Mouse (Mus musculus) liver, adult 2 months (tissue): Measurements from ENCODE around the gene Tubal3. TPM values are rescaled to one million over a fixed set of nuclear protein-coding genes. Genes with fewer than 3 reads are reported as not detected.

ENCODE experiments used
- DNase-seq: peaks from one replicate; pipeline ENCODE4 v3.0.0-alpha.2; 2011; ENCODE audit warnings: low read depth, low spot score; ENCODE audit errors: extremely low read depth
- H3K27ac ChIP-seq: fragments of 200-500 bp; replicated peaks from 2 replicates; pipeline ENCODE4 v1.5.1; 2012; ENCODE audit warnings: low read depth, mild to moderate bottlenecking, control low read depth, inconsistent platforms, low read length; ENCODE audit not compliant: insufficient read depth
- H3K27me3 ChIP-seq: fragments of 200-500 bp; 2 replicates; pipeline ENCODE4 v1.6.1; 2012; ENCODE audit warnings: mild to moderate bottlenecking, moderate library complexity, low read length, inconsistent platforms; ENCODE audit not compliant: control insufficient read depth, insufficient read depth
- H3K36me3 ChIP-seq: fragments of 200-500 bp; 2 replicates; pipeline ENCODE4 v1.6.1; 2012; ENCODE audit warnings: low read length, inconsistent platforms; ENCODE audit not compliant: control insufficient read depth, insufficient read depth
- H3K4me1 ChIP-seq: fragments of 200-500 bp; 2 replicates; pipeline ENCODE4 v1.6.1; 2011; ENCODE audit warnings: low read length; ENCODE audit not compliant: control insufficient read depth, insufficient read depth
- H3K4me3 ChIP-seq: fragments of 200-500 bp; 2 replicates; pipeline ENCODE4 v1.5.1; 2011; ENCODE audit warnings: low read depth, mild to moderate bottlenecking, control low read depth, low read length, moderate library complexity; ENCODE audit not compliant: insufficient read depth
- H3K79me2 ChIP-seq: fragments of 200-500 bp; 2 replicates; pipeline ENCODE4 v1.6.1; 2012; ENCODE audit warnings: inconsistent platforms, mild to moderate bottlenecking, low read length, moderate library complexity; ENCODE audit not compliant: control insufficient read depth, insufficient read depth
- H3K9ac ChIP-seq: fragments of 200-500 bp; 2 replicates; pipeline ENCODE4 v1.6.1; 2012; ENCODE audit warnings: low read depth, mild to moderate bottlenecking, control low read depth, inconsistent platforms, low read length
- CTCF ChIP-seq: fragments of 200-500 bp; IDR thresholded peaks from 2 replicates; pipeline ENCODE4 v1.5.1; 2011; ENCODE audit warnings: low read depth, low read length, control low read depth
- POLR2A ChIP-seq: fragments of 200-500 bp; IDR thresholded peaks from 2 replicates; pipeline ENCODE4 v1.6.1; 2011; ENCODE audit warnings: low read length, control low read depth; ENCODE audit not compliant: insufficient read depth; ENCODE audit errors: extremely low read depth
- WGBS: fragments of 180-500 bp; shearing (Covaris S2); methylation state at CpG from one replicate; pipeline ENCODE4 v1.1.7; 2018; 5-methylcytosine and 5-hydroxymethylcytosine counted together
- polyA plus RNA-seq: library from polyadenylated mRNA; depleted of rRNA; stranded (reverse); fragments of >200 nt; gene quantifications from 2 replicates; pipeline ENCODE4 v1.2.3, GENCODE M21; 2012
- total RNA-seq: library from RNA; depleted of rRNA; stranded (reverse); fragments of >200 nt; gene quantifications from 2 replicates; pipeline ENCODE4 v1.2.3, GENCODE M21; 2014

Gene Tubal3
- total and polyA plus RNA-seq, 2 experiments: not detected

DNA sequence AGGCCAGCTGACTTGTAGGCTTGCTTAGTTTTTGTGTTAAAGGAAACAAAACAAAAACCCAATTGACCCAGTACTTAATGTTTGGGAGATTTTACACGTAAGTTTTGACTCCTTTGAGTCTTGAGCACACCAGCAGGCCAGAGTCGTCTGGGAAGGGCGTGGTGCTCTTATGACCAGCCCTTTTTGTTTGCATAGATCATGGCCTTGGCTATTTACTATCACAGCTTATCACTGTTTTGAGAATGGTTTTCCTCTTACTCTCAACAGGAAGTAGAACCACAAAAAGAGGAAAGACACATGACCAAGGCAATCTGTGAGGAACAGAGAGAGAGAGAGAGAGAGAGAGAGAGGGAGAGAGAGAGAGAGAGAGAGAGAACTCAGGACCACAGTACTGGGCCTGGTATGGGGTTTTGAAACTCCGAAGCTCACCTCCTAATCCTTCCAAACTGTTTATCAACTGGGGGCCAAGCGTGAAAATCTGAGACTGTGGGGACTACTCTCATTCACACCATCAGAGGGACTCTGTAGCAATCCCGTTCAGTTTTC, 10.8 kb upstream of the Tubal3 start:
- DNase-seq: no peak
- Histone ChIP-seq H3K79me2 (no peaks in the 10 kb centered on the region), H3K9ac (no peak overlapping the region), H3K36me3 (no peaks in the 10 kb centered on the region), H3K4me3 (no peak overlapping the region), H3K4me1 (peaks cover 1% of the 10 kb centered on the region; the same call in 1 of the 2 replicates), H3K27ac (no peak overlapping the region), H3K27me3 (no peaks in the 10 kb centered on the region)
- WGBS: 76% methylated on average over 6 of the region's 6 CpGs
- TF ChIP-seq POLR2A: no peak
- TF ChIP-seq CTCF: no peak

DNA sequence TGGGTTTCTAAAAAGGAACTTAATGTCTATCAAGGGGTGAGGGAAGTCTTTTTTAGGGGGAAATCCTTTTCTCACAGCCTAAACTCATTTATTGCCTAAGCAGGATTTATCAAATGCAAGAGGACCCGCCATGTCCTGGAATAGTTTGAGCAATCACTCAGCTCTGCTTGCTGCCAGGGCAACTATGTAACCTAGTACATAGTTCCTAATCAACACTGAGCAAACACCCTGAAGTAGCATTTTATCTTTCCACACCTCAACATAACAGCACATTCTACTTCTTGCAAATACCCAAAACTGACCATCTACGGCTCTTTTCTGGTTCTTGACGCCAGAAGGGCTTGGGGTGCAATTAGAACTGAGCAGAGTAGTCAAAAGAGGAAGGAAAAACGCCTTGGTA, 9.8 kb upstream of the Tubal3 start:
- H3K4me1 ChIP-seq: peaks cover 1% of the 10 kb centered on the region; the same call in 1 of the 2 replicates
- no peak overlapping the region for H3K4me3 ChIP-seq
- no peak overlapping the region for H3K9ac ChIP-seq
- H3K27ac ChIP-seq: no peak overlapping the region
- peak; percentile 22 for DNase-seq
- no peaks in the 10 kb centered on the region for H3K79me2 ChIP-seq
- H3K36me3 ChIP-seq: no peaks in the 10 kb centered on the region
- no peak for TF ChIP-seq CTCF
- TF ChIP-seq POLR2A: no peak
- no peaks in the 10 kb centered on the region for H3K27me3 ChIP-seq
- WGBS: 61% methylated on average over 4 of the region's 4 CpGs

DNA sequence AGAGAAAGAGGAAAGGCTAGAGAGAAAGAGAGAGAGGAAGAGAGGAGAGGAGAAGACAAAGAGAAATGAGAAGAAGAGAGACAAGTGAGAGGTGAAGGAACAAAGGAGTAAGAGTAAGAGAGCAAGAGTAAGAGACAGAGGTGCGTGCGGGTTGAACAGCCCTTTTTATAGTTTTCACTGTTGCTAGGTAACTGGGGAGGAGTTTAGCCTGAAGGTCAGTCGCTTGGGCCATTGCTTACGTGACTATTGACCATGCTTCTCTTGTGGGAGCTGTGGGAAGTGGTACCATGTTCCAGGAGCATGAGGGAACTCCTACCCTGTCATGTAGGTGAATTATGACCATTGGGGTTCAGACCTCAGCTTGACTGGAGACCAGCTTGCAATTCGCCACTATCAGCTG, 7.7 kb upstream of the Tubal3 start:
- Histone ChIP-seq H3K79me2 (no peaks in the 10 kb centered on the region), H3K27me3 (no peaks in the 10 kb centered on the region), H3K27ac (no peak overlapping the region), H3K4me1 (peaks cover 1% of the 10 kb centered on the region; the same call in 1 of the 2 replicates), H3K9ac (no peak overlapping the region), H3K36me3 (no peaks in the 10 kb centered on the region), H3K4me3 (no peak overlapping the region)
- no peak for DNase-seq
- 95% methylated on average over 5 of the region's 5 CpGs for WGBS
- TF ChIP-seq CTCF (no peak), POLR2A (no peak)

DNA sequence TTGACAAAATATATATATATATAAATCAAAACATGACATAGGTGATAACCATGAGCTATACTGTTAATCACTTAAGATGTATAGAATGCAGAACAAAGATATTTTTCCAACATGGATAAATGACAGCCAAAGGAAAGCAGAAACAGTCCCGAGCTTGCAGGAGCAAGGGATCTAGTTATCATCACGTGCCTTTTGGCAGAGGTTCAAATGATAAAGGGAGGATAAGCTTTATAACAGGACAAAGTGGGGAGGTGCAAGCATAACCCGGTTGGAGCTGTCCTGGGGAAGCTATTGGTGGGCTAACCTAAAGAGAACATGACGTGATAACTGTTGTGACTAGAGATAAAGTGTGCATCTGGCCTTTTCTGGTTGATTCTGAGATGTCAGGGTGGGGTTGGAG, 4.6 kb upstream of the Tubal3 start:
- WGBS: 67% methylated on average over 4 of the region's 4 CpGs
- no peaks in the 10 kb centered on the region for H3K79me2 ChIP-seq
- H3K27me3 ChIP-seq: no peaks in the 10 kb centered on the region
- H3K9ac ChIP-seq: no peak overlapping the region
- no peak overlapping the region for H3K4me3 ChIP-seq
- no peaks in the 10 kb centered on the region for H3K36me3 ChIP-seq
- no peak overlapping the region for H3K27ac ChIP-seq
- H3K4me1 ChIP-seq: peaks cover 5% of the 10 kb centered on the region; the same call in 1 of the 2 replicates
- TF ChIP-seq CTCF (no peak), POLR2A (no peak)
- no peak for DNase-seq

DNA sequence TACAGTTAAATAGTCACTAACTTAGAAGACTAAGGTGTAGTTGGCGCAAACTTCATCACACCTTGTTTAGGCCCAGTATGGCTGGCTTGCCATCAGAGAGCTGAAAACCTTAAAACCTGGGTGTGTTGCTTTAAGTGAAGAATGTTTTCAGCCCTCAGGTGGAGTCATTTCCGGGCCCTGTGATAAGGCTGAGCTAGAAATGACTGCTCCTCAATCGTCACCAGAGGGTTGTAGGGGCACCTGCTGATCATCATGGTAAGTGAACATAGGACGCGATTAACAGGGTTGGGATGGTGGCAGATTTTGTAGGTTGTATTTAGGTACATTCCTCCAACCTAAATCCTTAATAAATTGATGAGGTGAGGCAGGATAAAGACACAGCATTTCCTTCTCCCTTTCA, 6.4 kb downstream of the Tubal3 start:
- Histone ChIP-seq H3K27ac (no peak overlapping the region), H3K36me3 (no peaks in the 10 kb centered on the region), H3K9ac (no peak overlapping the region), H3K79me2 (no peaks in the 10 kb centered on the region), H3K4me1 (no peaks in the 10 kb centered on the region), H3K27me3 (no peaks in the 10 kb centered on the region), H3K4me3 (no peak overlapping the region)
- 86% methylated on average over 5 of the region's 5 CpGs for WGBS
- DNase-seq: no peak
- TF ChIP-seq POLR2A (no peak), CTCF (no peak)

DNA sequence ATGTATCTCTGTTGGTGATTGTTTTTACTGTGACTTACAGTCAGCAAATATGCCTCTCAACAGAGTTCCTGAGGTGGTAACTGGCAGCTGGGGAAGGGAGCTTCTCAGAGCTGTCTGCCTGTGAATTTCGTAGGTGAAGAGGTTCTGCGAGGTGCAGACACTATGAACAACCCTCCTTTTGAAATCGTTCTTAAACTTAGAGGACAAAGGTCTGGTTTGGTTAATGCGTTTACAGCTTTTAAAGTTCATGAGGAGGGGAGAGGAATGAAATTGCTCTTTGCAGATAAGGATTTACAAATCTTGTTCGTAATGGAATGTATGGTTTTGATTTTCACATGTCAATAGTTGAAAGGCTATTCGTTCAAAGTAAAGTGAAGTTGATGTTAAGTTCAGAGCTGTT, 7.6 kb downstream of the Tubal3 start:
- Histone ChIP-seq H3K4me3 (no peak overlapping the region), H3K27me3 (no peaks in the 10 kb centered on the region), H3K4me1 (no peaks in the 10 kb centered on the region), H3K27ac (no peak overlapping the region), H3K79me2 (no peaks in the 10 kb centered on the region), H3K9ac (no peak overlapping the region), H3K36me3 (no peaks in the 10 kb centered on the region)
- 65% methylated on average over 6 of the region's 6 CpGs for WGBS
- no peak for DNase-seq
- no peak for TF ChIP-seq CTCF
- no peak for TF ChIP-seq POLR2A
